Mouse (Mus musculus) embryonic facial prominence, embryonic 15.5 days (tissue): ENCODE measurements around the gene Atf6. TPM values are rescaled to one million over a fixed set of nuclear protein-coding genes. Genes with fewer than 3 reads are reported as not detected.

Experiments
- ATAC-seq: fragments of 200-750 bp; cut with Nextera tagmentation; 2 replicates; pipeline ENCODE4 v1.8.0; 2017; ENCODE audit warnings: low read depth, moderate TSS enrichment; ENCODE audit not compliant: insufficient number of reproducible peaks, low FRiP score, low TSS enrichment
- H3K27ac ChIP-seq: fragments of 300-500 bp; sonication (generic); replicated peaks from 2 replicates; pipeline ENCODE4 v1.5.1; 2015; ENCODE audit warnings: mild to moderate bottlenecking, inconsistent platforms
- H3K27me3 ChIP-seq: fragments of 300-500 bp; sonication (generic); 2 replicates; pipeline ENCODE4 v1.6.1; 2015; ENCODE audit warnings: inconsistent platforms
- H3K36me3 ChIP-seq: fragments of 300-500 bp; sonication (generic); 2 replicates; pipeline ENCODE4 v1.6.1; 2015; ENCODE audit warnings: mild to moderate bottlenecking, inconsistent platforms
- H3K4me1 ChIP-seq: fragments of 300-500 bp; sonication (generic); 2 replicates; pipeline ENCODE4 v1.6.1; 2015; ENCODE audit warnings: inconsistent platforms
- H3K4me2 ChIP-seq: fragments of 300-500 bp; sonication (generic); replicated peaks from 2 replicates; pipeline ENCODE4 v1.6.1; 2015; ENCODE audit warnings: mild to moderate bottlenecking, inconsistent platforms
- H3K4me3 ChIP-seq: fragments of 300-500 bp; sonication (generic); replicated peaks from 2 replicates; pipeline ENCODE4 v1.5.1; 2015; ENCODE audit warnings: mild to moderate bottlenecking, inconsistent platforms
- H3K9ac ChIP-seq: fragments of 300-500 bp; sonication (generic); 2 replicates; pipeline ENCODE4 v1.6.1; 2015; ENCODE audit warnings: inconsistent platforms
- H3K9me3 ChIP-seq: fragments of 300-500 bp; sonication (generic); replicated peaks from 2 replicates; pipeline ENCODE4 v1.6.1; 2016; ENCODE audit warnings: inconsistent platforms
- WGBS: fragments of 180-500 bp; shearing (Covaris S2); methylation state at CpG from one replicate; pipeline ENCODE4 v1.1.7; 2015; 5-methylcytosine and 5-hydroxymethylcytosine counted together
- polyA plus RNA-seq: library from polyadenylated mRNA; unstranded; fragments of >200 nt; fragmentation: Nextera tagmentation; extraction: Ambion mirVana; gene quantifications from 2 replicates; pipeline ENCODE4 v1.2.1, GENCODE M21; 2015

Atf6 gene
- polyA plus RNA-seq, 1 experiment from 2014 or later: 8.9 TPM

DNA sequence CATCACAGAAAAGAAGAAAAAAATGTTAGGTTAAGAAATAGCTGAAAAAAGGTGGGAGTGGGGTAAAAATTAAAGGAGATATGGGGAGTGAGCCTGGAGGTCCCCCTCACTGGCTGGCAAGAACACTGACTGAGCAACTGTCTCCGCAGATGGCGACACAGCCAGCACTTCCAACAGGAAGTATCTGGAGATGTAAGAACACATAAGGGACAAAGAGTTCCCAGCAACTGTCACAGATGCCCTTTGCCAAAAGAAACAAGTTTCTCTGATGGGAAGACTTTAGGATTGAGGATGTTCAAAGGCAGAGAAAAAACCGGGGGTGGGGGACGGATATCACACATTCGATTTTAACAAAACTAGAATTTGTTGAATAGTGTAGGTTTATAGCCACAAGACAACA lies 146.0 kb downstream of the Atf6 start:
- no peak for ATAC-seq
- H3K27me3 ChIP-seq: no peaks in the 10 kb centered on the region
- WGBS: 81% methylated on average over 5 of the region's 5 CpGs
- H3K27ac ChIP-seq: no peak overlapping the region
- no peaks in the 10 kb centered on the region for H3K9me3 ChIP-seq
- no peak overlapping the region for H3K9ac ChIP-seq
- no peak overlapping the region for H3K4me2 ChIP-seq
- no peak overlapping the region for H3K4me3 ChIP-seq
- no peaks in the 10 kb centered on the region for H3K36me3 ChIP-seq
- H3K4me1 ChIP-seq: peaks cover 8% of the 10 kb centered on the region

DNA sequence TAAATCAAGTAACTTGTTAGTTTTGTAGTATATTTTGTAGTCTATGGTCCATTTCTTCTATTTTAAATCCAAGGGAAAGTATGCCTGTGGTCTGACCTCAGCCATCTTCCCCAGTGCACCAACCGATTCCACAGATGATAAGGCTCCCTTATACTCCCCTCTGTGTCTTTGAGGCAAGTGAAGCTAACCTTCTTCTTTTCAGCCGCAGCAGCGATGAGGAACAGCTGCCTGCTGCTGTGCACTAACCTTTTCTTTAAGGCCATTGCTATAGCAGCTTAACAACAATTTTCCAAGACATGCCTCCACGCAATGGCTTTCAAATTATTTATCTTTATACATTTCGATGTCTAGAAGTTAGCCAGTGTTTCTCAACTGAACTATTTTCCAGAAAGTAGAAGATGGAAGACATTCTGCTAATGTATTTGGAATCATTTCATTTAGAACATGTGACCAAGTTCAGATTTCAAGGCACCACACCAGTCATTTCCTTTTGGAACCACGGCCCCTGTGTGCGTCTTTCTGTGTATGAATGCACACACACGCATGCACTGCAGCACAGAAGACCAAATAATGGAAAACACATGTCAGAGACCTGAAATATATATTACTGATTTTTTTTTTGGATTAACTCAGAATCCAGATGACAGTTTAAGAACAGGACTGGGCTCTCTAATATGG lies 149.3 kb downstream of the Atf6 start:
- Histone ChIP-seq H3K4me2 (no peak overlapping the region), H3K27ac (peak overlapping the region; percentile 55; the same call in 1 of the 2 replicates), H3K4me1 (peaks cover 8% of the 10 kb centered on the region), H3K9ac (no peak overlapping the region), H3K27me3 (no peaks in the 10 kb centered on the region), H3K4me3 (no peak overlapping the region), H3K36me3 (no peaks in the 10 kb centered on the region), H3K9me3 (no peaks in the 10 kb centered on the region)
- WGBS: 35% methylated on average over 8 of the region's 8 CpGs
- peak; percentile 69; the same call in 1 of the 2 replicates for ATAC-seq

GRCm38 (mm10) chr1:170717241-170717828 lies 150.2 kb downstream of the Atf6 start:
- no peak for ATAC-seq
- H3K27me3 ChIP-seq: no peaks in the 10 kb centered on the region
- peaks cover 8% of the 10 kb centered on the region for H3K4me1 ChIP-seq
- H3K27ac ChIP-seq: no peak overlapping the region
- WGBS: 74% methylated on average over 3 of the region's 3 CpGs
- H3K9me3 ChIP-seq: no peaks in the 10 kb centered on the region
- no peak overlapping the region for H3K4me2 ChIP-seq
- no peak overlapping the region for H3K9ac ChIP-seq
- no peak overlapping the region for H3K4me3 ChIP-seq
- no peaks in the 10 kb centered on the region for H3K36me3 ChIP-seq

DNA sequence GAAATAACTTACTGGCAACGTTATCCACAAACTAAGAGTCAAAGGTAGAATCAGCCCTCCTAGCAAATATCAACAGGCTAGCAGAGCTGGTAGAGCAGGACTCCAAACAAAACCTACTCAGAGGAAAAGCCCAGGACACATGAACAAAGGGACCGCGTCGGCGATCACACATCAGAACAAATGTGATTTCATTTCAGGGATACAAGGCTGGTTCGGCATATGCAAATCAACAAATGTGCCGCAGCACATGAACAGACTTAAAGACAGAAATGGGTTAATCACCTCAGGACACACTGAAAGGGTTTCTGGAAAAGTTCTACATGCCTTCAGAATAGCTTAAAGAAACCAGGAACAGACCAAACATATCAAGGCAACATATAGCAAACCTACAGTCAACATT lies 155.8 kb downstream of the Atf6 start:
- WGBS: 96% methylated on average over 7 of the region's 7 CpGs
- Histone ChIP-seq H3K36me3 (peaks cover 6% of the 10 kb centered on the region; the same call in 1 of the 2 replicates), H3K27ac (no peak overlapping the region), H3K9me3 (no peaks in the 10 kb centered on the region), H3K27me3 (no peaks in the 10 kb centered on the region), H3K4me3 (no peak overlapping the region), H3K4me2 (no peak overlapping the region), H3K9ac (no peak overlapping the region), H3K4me1 (no peaks in the 10 kb centered on the region)
- no peak for ATAC-seq

GRCm38 (mm10) chr1:170709969-170710368 lies 157.6 kb downstream of the Atf6 start:
- Histone ChIP-seq H3K27ac (no peak overlapping the region), H3K36me3 (peaks cover 6% of the 10 kb centered on the region; the same call in 1 of the 2 replicates), H3K9ac (no peak overlapping the region), H3K4me3 (no peak overlapping the region), H3K27me3 (no peaks in the 10 kb centered on the region), H3K4me1 (no peaks in the 10 kb centered on the region), H3K4me2 (no peak overlapping the region), H3K9me3 (no peaks in the 10 kb centered on the region)
- ATAC-seq: no peak
- WGBS: 94% methylated on average over 3 of the region's 3 CpGs

- peaks cover 6% of the 10 kb centered on the region; the same call in 1 of the 2 replicates for H3K36me3 ChIP-seq
- no peak overlapping the region for H3K27ac ChIP-seq
- H3K9me3 ChIP-seq: no peaks in the 10 kb centered on the region
- no peak overlapping the region for H3K9ac ChIP-seq
- H3K4me3 ChIP-seq: no peak overlapping the region
- no peaks in the 10 kb centered on the region for H3K27me3 ChIP-seq
- no peak overlapping the region for H3K4me2 ChIP-seq
- H3K4me1 ChIP-seq: no peaks in the 10 kb centered on the region
- WGBS: 90% methylated on average over 8 of the region's 8 CpGs
- no peak for ATAC-seq
These were observed 158.1 kb downstream of the Atf6 start for GRCm38 (mm10) chr1:170709481-170709880.

DNA sequence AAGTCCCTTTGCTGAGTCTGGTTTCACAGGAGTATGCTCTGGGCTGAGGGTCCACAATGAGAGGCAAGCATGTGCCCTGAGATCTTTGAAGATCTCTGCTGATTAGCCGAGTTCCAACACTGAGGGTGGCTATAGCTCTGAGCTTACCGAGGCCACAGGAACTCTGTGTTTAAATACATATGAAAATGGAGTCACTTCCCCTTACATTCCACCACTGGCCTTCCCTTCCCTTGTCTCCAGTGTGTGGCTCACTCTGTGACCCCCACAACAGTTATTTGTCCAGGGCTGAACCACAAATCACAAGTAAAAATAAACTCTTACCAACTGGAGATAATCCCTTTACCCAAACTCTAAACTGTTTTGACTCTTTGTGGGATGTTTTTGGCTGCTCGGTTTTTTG lies 158.5 kb downstream of the Atf6 start:
- H3K4me3 ChIP-seq: no peak overlapping the region
- no peaks in the 10 kb centered on the region for H3K4me1 ChIP-seq
- no peak overlapping the region for H3K9ac ChIP-seq
- WGBS: 77% methylated on average over 3 of the region's 3 CpGs
- no peaks in the 10 kb centered on the region for H3K27me3 ChIP-seq
- ATAC-seq: no peak
- peaks cover 6% of the 10 kb centered on the region; the same call in 1 of the 2 replicates for H3K36me3 ChIP-seq
- no peak overlapping the region for H3K27ac ChIP-seq
- no peak overlapping the region for H3K4me2 ChIP-seq
- no peaks in the 10 kb centered on the region for H3K9me3 ChIP-seq

DNA sequence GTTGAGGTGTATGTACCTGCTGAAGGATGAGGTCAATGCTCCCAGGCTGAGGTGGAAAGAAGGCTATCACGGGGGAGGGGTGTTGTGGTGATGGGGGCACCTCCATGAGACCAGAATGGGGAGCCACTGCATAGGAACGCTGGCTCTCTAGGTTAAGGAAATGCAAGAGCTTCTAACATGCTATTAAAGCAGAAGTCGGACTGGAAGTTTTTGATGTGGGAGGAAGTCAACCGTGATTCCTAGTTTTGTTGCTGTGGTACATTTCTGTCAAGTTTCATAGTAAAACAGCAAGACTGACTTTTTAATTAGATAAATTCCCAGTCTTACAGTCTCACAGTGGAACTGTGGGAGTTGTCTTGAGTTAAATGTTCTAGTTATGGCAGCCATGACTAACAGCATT lies 161.5 kb downstream of the Atf6 start:
- Histone ChIP-seq H3K36me3 (peaks cover 6% of the 10 kb centered on the region; the same call in 1 of the 2 replicates), H3K9me3 (no peaks in the 10 kb centered on the region), H3K27me3 (no peaks in the 10 kb centered on the region), H3K9ac (no peak overlapping the region), H3K27ac (no peak overlapping the region), H3K4me2 (no peak overlapping the region), H3K4me1 (peaks cover 4% of the 10 kb centered on the region; the same call in 1 of the 2 replicates), H3K4me3 (no peak overlapping the region)
- ATAC-seq: no peak
- WGBS: 76% methylated on average over 4 of the region's 4 CpGs

GRCm38 (mm10) chr1:170704911-170705594 lies 162.5 kb downstream of the Atf6 start:
- no peak overlapping the region for H3K9ac ChIP-seq
- H3K27ac ChIP-seq: no peak overlapping the region
- H3K4me3 ChIP-seq: no peak overlapping the region
- peaks cover 6% of the 10 kb centered on the region; the same call in 1 of the 2 replicates for H3K36me3 ChIP-seq
- no peak for ATAC-seq
- no peak overlapping the region for H3K4me2 ChIP-seq
- 78% methylated on average over 4 of the region's 4 CpGs for WGBS
- H3K4me1 ChIP-seq: peaks cover 12% of the 10 kb centered on the region; the same call in 1 of the 2 replicates
- H3K9me3 ChIP-seq: no peaks in the 10 kb centered on the region
- no peaks in the 10 kb centered on the region for H3K27me3 ChIP-seq

- Histone ChIP-seq H3K9ac (no peak overlapping the region), H3K4me3 (no peak overlapping the region), H3K4me1 (peaks cover 15% of the 10 kb centered on the region; the same call in 1 of the 2 replicates), H3K36me3 (0 out of 2 replicates have a peak, but pooled peaks cover 2% of the 10 kb centered on the region), H3K27me3 (no peaks in the 10 kb centered on the region), H3K4me2 (no peak overlapping the region), H3K27ac (no peak overlapping the region), H3K9me3 (no peaks in the 10 kb centered on the region)
- WGBS: 81% methylated on average over 6 of the region's 6 CpGs
- no peak for ATAC-seq
These were observed 163.5 kb downstream of the Atf6 start for GRCm38 (mm10) chr1:170704103-170704502.

DNA sequence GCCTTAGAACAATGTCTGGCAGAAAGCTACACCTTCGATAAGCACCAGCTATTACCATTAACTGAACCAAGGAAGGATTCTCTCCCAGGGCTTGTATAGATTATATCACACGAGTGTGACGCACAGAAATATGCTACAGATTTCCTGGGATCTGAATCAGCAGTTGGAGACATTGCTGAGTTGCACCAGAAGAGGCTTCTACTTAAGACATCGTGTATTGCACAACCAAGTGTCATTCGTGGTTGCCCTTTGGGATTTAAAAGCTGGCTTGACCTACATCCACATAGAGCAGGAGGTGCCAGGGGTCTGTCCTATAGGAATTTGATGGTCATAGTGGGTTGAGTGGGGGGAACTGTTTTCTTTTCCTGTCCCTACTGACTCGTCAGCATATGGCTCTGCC lies 164.6 kb downstream of the Atf6 start:
- WGBS: 74% methylated on average over 6 of the region's 6 CpGs
- Histone ChIP-seq H3K4me3 (no peak overlapping the region), H3K27ac (no peak overlapping the region), H3K4me2 (no peak overlapping the region), H3K9ac (no peak overlapping the region), H3K27me3 (no peaks in the 10 kb centered on the region), H3K4me1 (peaks cover 15% of the 10 kb centered on the region; the same call in 1 of the 2 replicates), H3K36me3 (0 out of 2 replicates have a peak, but pooled peaks cover 2% of the 10 kb centered on the region), H3K9me3 (no peaks in the 10 kb centered on the region)
- no peak for ATAC-seq
